Mouse (Mus musculus): ENCODE measurements around the gene Ppm1a. TPM values are rescaled to one million over a fixed set of nuclear protein-coding genes. Genes with fewer than 3 reads are reported as not detected.

The Ppm1a gene
- polyA plus RNA-seq, 1 experiment = 184 TPM

DNA sequence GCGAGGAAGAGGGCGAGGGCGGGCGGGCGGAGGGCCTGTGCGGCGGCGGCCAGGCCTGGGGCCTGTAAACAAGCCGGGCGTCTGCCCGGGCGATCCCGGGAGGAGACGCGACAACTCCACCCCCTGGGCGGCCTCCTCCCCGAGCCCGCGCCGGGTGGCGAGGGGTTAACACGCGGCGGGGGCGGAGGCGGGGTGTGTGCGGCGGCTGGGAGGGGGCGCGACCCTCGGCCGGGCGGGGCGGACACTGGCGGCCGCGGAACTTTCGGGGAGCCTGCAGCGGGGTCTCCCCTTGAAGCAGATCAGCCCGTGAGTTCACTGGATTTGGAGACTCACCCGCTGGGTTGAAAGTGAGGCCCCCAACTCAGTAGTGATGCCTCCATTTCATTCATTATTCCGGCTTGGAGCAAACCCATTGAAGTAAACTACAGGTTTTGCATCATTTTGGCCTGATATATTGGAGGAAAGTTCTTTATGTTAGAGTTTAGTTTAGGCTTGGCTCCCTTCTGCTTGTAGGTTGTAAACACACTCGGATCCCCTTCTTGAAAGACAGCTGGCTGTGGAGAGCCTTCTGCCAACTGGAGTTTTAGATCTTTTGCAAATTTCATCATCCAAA, 4.5 kb downstream of the Ppm1a start:
- no peaks in the 10 kb centered on the region for H3K27me3 ChIP-seq (ENCODE audit: control insufficient read depth, insufficient read depth, low read length)
- H3K4me3 ChIP-seq (replicated peaks; ENCODE audit: insufficient read depth, low read depth, low read length) = peak overlapping the region; percentile 60
- under 1% methylated on average over 43 of the region's 43 CpGs for WGBS
- peaks cover 3% of the 10 kb centered on the region; the same call in 1 of the 2 replicates for H3K4me1 ChIP-seq (ENCODE audit: control insufficient read depth, insufficient read depth, low read length)
- TF ChIP-seq CTCF (IDR thresholded peaks at IDR 0.05; ENCODE audit: borderline replicate concordance, insufficient read depth, low read depth, low read length) (no peak), POLR2A (IDR thresholded peaks at IDR 0.05; ENCODE audit: borderline replicate concordance, insufficient read depth, low read length) (no peak)
- H3K27ac ChIP-seq (ENCODE audit: insufficient read depth, low read length) = peak overlapping the region; percentile 56; the same call in 1 of the 2 replicates
- DNase-seq = peak in 1 of 2 experiments; percentile 65

DNA sequence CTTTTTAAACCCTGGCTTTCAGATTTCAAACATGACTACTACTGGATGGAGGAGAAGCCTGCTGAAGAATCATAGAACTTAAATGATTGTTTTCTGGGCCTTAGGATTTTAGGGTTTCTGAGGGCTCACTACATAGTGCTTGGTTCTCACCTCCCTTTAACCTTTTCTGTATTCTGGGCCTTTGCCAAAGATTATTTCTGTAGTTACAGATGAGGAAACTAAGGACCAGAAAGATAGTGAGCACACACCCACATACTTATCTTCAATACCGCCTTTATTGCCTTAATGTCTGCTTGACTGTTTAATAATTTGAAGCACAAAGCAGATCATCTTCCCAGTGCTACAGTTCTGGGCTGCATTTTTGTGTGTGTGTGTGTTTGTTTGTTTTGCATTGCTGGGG, 5.2 kb downstream of the Ppm1a start:
- TF ChIP-seq CTCF (IDR thresholded peaks at IDR 0.05; ENCODE audit: borderline replicate concordance, insufficient read depth, low read depth, low read length) (no peak), POLR2A (IDR thresholded peaks at IDR 0.05; ENCODE audit: borderline replicate concordance, insufficient read depth, low read length) (no peak)
- Histone ChIP-seq H3K4me1 (ENCODE audit: control insufficient read depth, insufficient read depth, low read length) (no peaks in the 10 kb centered on the region; the same call in 1 of the 2 replicates), H3K27me3 (ENCODE audit: control insufficient read depth, insufficient read depth, low read length) (no peaks in the 10 kb centered on the region), H3K27ac (ENCODE audit: insufficient read depth, low read length) (no peak overlapping the region), H3K4me3 (replicated peaks; ENCODE audit: insufficient read depth, low read depth, low read length) (peak overlapping the region; percentile 60)
- no peak for DNase-seq
- 43% methylated on average over 1 of the region's 1 CpGs for WGBS

DNA sequence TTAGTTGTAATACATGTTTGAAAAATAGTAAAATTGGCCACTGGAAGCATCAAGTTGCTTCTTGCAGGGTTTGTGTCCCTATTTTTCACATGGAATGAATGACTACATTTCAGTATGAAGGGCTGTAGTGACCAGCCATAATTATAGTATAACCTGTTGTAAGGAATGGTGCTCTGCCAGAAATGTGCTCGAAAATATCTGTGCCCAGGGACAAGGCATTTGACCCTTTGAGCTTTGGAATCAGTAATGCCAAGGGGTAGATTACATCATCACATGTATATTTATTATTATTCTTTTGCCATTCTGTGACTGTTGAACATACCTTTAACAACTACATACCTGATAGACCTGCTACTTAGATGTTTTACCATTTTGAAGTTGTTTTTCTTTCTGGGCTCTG, 5.9 kb downstream of the Ppm1a start:
- TF ChIP-seq POLR2A (IDR thresholded peaks at IDR 0.05; ENCODE audit: borderline replicate concordance, insufficient read depth, low read length) (no peak), CTCF (IDR thresholded peaks at IDR 0.05; ENCODE audit: borderline replicate concordance, insufficient read depth, low read depth, low read length) (no peak)
- DNase-seq = no peak
- H3K4me3 ChIP-seq (replicated peaks; ENCODE audit: insufficient read depth, low read depth, low read length) = no peak overlapping the region
- WGBS = 4% methylated on average over 1 of the region's 1 CpGs
- H3K27me3 ChIP-seq (ENCODE audit: control insufficient read depth, insufficient read depth, low read length) = no peaks in the 10 kb centered on the region
- no peaks in the 10 kb centered on the region for H3K4me1 ChIP-seq (ENCODE audit: control insufficient read depth, insufficient read depth, low read length)
- no peak overlapping the region for H3K27ac ChIP-seq (ENCODE audit: insufficient read depth, low read length)

DNA sequence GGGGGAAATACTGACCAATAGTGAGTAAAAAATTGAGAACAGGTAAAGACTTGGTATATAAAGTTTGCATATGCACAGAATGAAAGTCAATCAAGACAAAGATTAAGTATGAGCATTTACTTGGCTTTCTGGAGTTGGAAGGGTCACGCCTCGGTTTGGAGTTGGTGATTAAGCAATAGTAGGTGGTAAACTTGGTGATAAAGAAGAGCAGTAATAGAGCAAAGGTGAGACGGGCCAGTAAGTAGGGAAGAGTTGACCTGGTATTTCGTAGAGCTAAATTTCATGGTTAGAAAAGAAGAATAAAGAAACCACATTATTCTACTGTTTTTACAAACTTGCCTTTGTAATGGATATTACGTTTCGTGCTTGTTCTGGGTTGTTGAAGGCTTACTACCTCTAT, 10.6 kb downstream of the Ppm1a start:
- WGBS = 90% methylated on average over 6 of the region's 6 CpGs
- H3K4me3 ChIP-seq (replicated peaks; ENCODE audit: insufficient read depth, low read depth, low read length) = no peak overlapping the region
- no peak overlapping the region for H3K27ac ChIP-seq (ENCODE audit: insufficient read depth, low read length)
- no peak for DNase-seq
- TF ChIP-seq CTCF (IDR thresholded peaks at IDR 0.05; ENCODE audit: borderline replicate concordance, insufficient read depth, low read depth, low read length) (no peak), POLR2A (IDR thresholded peaks at IDR 0.05; ENCODE audit: borderline replicate concordance, insufficient read depth, low read length) (no peak)
- no peaks in the 10 kb centered on the region for H3K27me3 ChIP-seq (ENCODE audit: control insufficient read depth, insufficient read depth, low read length)
- H3K4me1 ChIP-seq (ENCODE audit: control insufficient read depth, insufficient read depth, low read length) = peaks cover 11% of the 10 kb centered on the region; the same call in 1 of the 2 replicates

DNA sequence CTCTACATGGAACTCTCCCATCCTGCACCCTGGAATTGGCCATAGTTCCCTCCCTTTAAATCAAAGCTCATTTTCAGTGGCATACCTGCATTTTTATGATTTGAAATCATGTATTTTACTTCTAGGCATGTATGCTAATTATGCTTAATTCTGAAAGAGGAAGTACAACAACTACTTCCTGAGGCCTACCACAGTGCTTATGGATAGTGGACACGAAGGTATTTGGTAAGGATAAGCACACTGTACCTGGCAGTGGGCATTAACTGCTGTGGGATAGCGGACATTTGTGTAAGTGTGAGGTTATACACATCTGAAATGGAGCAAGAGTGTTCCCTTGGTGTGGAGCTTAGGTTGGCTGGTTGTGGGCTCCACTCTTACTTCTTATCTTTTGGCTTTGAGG, 11.0 kb downstream of the Ppm1a start:
- Histone ChIP-seq H3K4me1 (ENCODE audit: control insufficient read depth, insufficient read depth, low read length) (peaks cover 11% of the 10 kb centered on the region; the same call in 1 of the 2 replicates), H3K4me3 (replicated peaks; ENCODE audit: insufficient read depth, low read depth, low read length) (no peak overlapping the region), H3K27ac (ENCODE audit: insufficient read depth, low read length) (no peak overlapping the region), H3K27me3 (ENCODE audit: control insufficient read depth, insufficient read depth, low read length) (no peaks in the 10 kb centered on the region)
- DNase-seq = no peak
- no peak for TF ChIP-seq POLR2A (IDR thresholded peaks at IDR 0.05; ENCODE audit: borderline replicate concordance, insufficient read depth, low read length)
- no peak for TF ChIP-seq CTCF (IDR thresholded peaks at IDR 0.05; ENCODE audit: borderline replicate concordance, insufficient read depth, low read depth, low read length)
- 74% methylated on average over 2 of the region's 2 CpGs for WGBS

DNA sequence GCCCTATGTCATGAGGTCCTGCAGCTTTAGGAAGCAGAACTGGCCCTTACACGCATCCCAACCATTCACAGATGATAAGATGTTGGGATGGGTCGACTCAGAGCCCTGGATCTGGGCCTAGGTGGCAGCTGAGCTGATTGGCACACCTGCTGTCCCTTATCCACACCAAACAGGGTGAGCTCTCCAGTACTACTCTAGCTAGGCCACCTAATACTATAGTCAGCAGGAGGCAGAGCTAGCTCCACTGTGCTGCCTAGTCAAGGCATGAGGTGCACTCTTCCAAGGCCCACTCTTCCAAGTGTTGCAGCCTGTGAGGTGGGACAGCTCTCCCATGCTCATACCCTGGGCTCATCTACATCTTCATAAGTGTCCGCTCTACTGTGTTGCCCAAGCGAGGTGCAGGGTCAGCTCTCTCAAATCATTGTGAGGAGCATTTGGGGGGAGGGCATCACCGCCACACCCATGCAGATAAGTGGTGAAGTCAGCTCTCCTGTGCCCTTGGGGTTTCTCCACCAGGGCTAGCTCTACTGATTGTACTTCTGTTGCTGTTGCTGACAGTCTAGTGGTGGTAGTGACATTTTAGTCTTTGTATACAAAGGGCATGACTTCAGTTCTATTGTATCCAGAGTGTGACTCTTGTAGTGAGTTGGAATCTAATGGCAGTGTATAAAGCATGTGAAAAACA, 12.4 kb downstream of the Ppm1a start:
- TF ChIP-seq CTCF (IDR thresholded peaks at IDR 0.05; ENCODE audit: borderline replicate concordance, insufficient read depth, low read depth, low read length) (no peak), POLR2A (IDR thresholded peaks at IDR 0.05; ENCODE audit: borderline replicate concordance, insufficient read depth, low read length) (no peak)
- no peak overlapping the region for H3K27ac ChIP-seq (ENCODE audit: insufficient read depth, low read length)
- no peak overlapping the region for H3K4me3 ChIP-seq (replicated peaks; ENCODE audit: insufficient read depth, low read depth, low read length)
- H3K4me1 ChIP-seq (ENCODE audit: control insufficient read depth, insufficient read depth, low read length) = peaks cover 11% of the 10 kb centered on the region; the same call in 1 of the 2 replicates
- no peaks in the 10 kb centered on the region for H3K27me3 ChIP-seq (ENCODE audit: control insufficient read depth, insufficient read depth, low read length)
- WGBS = 66% methylated on average over 5 of the region's 5 CpGs
- DNase-seq = no peak

DNA sequence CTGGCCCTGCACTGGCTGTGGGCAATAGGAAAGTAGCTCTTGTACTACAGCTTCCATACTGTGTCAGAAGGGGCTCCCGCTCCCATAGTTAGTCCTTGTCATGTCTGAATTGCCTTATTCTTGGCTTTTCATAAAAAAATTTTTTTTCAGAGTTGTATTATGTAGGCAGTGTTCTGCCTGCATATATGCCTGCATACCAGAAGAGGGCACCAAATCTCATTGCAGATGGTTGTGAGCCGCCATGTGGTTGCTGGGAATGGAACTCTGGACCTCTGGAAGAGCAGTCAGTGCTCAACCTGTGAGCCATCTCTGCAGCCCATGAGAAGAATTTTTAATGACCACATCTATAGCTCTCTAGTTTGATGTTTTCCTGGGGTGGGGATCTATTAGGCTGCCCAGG, 13.9 kb downstream of the Ppm1a start:
- Histone ChIP-seq H3K27me3 (ENCODE audit: control insufficient read depth, insufficient read depth, low read length) (no peaks in the 10 kb centered on the region), H3K4me3 (replicated peaks; ENCODE audit: insufficient read depth, low read depth, low read length) (no peak overlapping the region), H3K4me1 (ENCODE audit: control insufficient read depth, insufficient read depth, low read length) (peaks cover 11% of the 10 kb centered on the region; the same call in 1 of the 2 replicates), H3K27ac (ENCODE audit: insufficient read depth, low read length) (no peak overlapping the region)
- DNase-seq = no peak
- WGBS = 100% methylated on average over 2 of the region's 2 CpGs
- no peak for TF ChIP-seq CTCF (IDR thresholded peaks at IDR 0.05; ENCODE audit: borderline replicate concordance, insufficient read depth, low read depth, low read length)
- TF ChIP-seq POLR2A (IDR thresholded peaks at IDR 0.05; ENCODE audit: borderline replicate concordance, insufficient read depth, low read length) = no peak

DNA sequence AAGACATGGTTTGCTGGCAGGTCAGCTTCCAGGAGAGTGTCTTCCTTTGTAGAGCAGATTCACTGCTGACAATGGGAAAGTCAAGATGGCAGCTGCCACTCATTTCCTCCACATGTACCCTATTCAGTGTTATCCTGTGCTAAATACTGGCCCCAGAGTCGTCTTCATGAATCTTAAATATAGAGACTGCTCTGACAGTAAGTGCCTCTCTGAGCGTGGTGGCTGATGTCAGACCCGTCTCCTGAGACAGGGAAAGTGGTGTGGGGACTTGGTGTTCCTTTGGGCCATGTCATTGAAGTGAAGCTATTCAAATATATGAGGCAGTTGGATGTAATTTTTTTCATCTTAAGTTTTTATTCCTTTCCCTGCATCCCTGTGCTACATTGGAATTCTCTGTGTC, 14.5 kb downstream of the Ppm1a start:
- WGBS = 93% methylated on average over 3 of the region's 3 CpGs
- TF ChIP-seq CTCF (IDR thresholded peaks at IDR 0.05; ENCODE audit: borderline replicate concordance, insufficient read depth, low read depth, low read length) (no peak), POLR2A (IDR thresholded peaks at IDR 0.05; ENCODE audit: borderline replicate concordance, insufficient read depth, low read length) (no peak)
- Histone ChIP-seq H3K4me3 (replicated peaks; ENCODE audit: insufficient read depth, low read depth, low read length) (no peak overlapping the region), H3K27ac (ENCODE audit: insufficient read depth, low read length) (no peak overlapping the region), H3K27me3 (ENCODE audit: control insufficient read depth, insufficient read depth, low read length) (no peaks in the 10 kb centered on the region), H3K4me1 (ENCODE audit: control insufficient read depth, insufficient read depth, low read length) (peaks cover 11% of the 10 kb centered on the region; the same call in 1 of the 2 replicates)
- DNase-seq = no peak
